Mouse (Mus musculus): ENCODE data around the gene Dgcr8.

GRCm38 (mm10) chr16:18318992-18319391 is 29.9 kb upstream of the Dgcr8 start:
- no peak for TF ChIP-seq CTCF (IDR thresholded peaks at IDR 0.05; ENCODE audit: extremely low read depth, insufficient read depth, insufficient read length, insufficient replicate concordance)
- no peak for TF ChIP-seq POLR2A (IDR thresholded peaks at IDR 0.05; ENCODE audit: low read depth, low read length)
